Mouse (Mus musculus): Measurements from ENCODE around the gene Arrb1. TPM values are rescaled to one million over a fixed set of nuclear protein-coding genes. Genes with fewer than 3 reads are reported as not detected.

The Arrb1 gene
- polyA plus RNA-seq, 1 experiment from 2014 or later, result 15.9 TPM

DNA sequence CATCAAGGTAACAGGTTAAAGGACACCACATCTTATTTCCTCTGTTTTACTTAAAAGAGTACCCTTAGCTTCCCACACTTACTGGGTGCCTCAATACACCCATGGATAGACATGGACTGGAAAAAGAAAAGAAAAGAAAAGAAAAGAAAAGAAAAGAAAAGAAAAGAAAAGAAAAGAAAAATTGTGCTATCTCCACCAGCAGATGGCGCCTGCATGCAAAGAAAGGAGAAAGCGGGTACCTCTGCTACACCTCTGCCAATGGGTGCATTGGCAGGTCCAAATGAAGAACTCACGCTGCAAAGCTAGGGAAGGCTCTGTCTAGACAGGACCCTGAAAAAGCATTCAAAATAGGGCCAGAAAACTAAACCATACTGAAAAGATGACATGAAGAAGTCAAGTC, 83.6 kb downstream of the Arrb1 start:
- H3K4me3 ChIP-seq, result no peak overlapping the region
- no peak overlapping the region for H3K4me2 ChIP-seq
- ATAC-seq (ENCODE audit: low read depth), result no peak
- H3K36me3 ChIP-seq, result no peaks in the 10 kb centered on the region
- H3K4me1 ChIP-seq (replicated peaks), result no peaks in the 10 kb centered on the region
- WGBS, result 6% methylated on average over 3 of the region's 3 CpGs
- no peak overlapping the region for H3K9ac ChIP-seq
- H3K27me3 ChIP-seq, result peaks cover 18% of the 10 kb centered on the region
- no peaks in the 10 kb centered on the region for H3K9me3 ChIP-seq
- no peak overlapping the region for H3K27ac ChIP-seq (replicated peaks)

DNA sequence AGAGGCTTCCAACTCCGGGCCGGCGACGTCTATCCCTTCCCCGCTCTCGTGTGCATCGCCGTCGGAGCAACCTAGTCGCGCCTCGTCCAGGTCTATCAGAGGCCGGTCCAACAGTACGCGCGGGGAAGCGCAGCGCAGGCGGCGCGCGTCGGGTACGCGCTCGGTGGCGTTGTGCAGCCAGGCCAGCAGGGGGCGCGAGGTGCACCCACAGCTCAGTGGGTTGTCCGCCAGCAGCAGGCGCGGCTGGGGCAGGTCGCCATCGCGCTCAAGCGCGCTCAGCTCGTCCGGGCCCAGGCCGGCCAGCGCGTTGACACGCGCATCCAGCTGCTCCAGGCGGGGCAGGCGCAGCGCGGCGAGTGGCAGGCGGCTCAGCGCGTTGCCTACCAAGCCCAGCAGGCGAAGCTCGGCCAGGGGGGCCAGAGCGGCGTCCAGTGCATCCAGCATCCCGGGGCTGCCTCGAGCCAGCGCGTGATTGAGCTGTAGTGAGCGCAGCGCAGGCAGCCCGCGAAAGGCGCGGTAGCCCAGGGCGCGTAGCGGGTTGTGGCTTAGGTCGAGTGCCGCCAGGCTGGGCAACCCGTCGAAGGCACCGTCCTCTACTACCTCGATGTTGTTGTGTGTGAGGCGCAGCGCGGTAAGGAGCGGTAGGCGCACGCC, 90.6 kb downstream of the Arrb1 start:
- Histone ChIP-seq H3K36me3 (no peaks in the 10 kb centered on the region), H3K27me3 (peaks cover 73% of the 10 kb centered on the region), H3K4me2 (peak overlapping the region; percentile 91), H3K27ac (replicated peaks) (peak overlapping the region; percentile 67; the same call in 1 of the 2 replicates), H3K9me3 (no peaks in the 10 kb centered on the region), H3K4me3 (peak overlapping the region; percentile 50), H3K9ac (peak overlapping the region; percentile 76), H3K4me1 (replicated peaks) (peaks cover 23% of the 10 kb centered on the region)
- WGBS, result under 1% methylated on average over 78 of the region's 81 CpGs
- ATAC-seq (ENCODE audit: low read depth), result peak; percentile 90

DNA sequence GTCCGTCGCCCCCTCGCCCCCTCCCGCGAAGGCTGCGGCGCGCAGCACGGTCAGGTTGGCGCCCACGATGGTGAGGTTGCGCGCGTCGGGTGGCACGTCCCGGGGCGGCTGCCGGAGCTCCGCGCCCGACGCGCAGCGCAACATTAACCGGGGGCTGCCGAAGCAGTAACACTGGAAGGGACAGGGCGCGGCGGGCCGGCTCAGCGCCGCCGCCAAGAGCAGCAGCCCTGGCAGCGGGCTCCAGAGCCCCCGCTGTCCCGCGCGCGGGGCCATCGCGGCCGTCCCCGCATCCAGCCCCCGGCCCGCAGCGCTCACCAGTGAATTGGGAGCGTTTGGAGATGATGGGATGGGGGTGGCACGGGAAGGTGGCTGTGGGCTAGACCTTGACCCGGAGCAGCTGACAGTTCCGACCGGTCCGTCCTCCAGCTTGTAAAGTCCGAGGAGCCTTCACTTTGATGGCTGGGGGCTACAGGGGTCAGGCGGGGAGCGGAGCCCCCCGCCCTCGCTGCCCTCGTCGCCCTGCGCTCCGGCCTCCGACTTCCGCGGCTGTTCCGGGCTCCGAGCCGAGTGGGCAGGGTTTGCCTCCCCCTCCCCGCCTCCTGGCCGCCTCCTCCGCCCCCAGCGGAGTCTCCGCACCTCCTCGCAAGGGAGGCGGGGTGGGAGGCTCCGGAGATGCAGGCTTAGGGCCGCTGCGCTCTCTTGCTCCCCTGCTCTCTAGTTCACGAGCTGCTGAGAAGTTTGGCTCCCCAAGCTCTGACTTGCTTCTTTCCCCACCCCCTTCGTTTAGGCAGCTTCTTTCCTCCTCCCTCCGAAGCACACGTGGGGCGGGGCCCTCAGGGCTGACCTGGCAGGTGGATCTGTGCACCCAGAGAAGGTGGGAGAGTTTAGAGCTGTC, 91.4 kb downstream of the Arrb1 start, which contains the start of gene Tpbgl:
Gene Tpbgl (minus strand): TSS at position 728 of the 895 bp plus-strand sequence.
- Histone ChIP-seq H3K4me2 (peak within 1 kb of the TSS; percentile 91), H3K27ac (replicated peaks) (peak within 1 kb of the TSS; percentile 67; the same call in 1 of the 2 replicates), H3K9me3 (no peaks in the 10 kb centered on the region), H3K4me1 (replicated peaks) (peaks cover 23% of the 10 kb centered on the region), H3K36me3 (no peaks in the 10 kb centered on the region), H3K27me3 (peaks cover 70% of the 10 kb centered on the region), H3K9ac (peak within 1 kb of the TSS; percentile 76), H3K4me3 (peak within 1 kb of the TSS; percentile 50)
- under 1% methylated on average over 73 of the region's 83 CpGs for whole genome bisulfite sequencing
- ATAC-seq (ENCODE audit: low read depth), result peak; percentile 58

DNA sequence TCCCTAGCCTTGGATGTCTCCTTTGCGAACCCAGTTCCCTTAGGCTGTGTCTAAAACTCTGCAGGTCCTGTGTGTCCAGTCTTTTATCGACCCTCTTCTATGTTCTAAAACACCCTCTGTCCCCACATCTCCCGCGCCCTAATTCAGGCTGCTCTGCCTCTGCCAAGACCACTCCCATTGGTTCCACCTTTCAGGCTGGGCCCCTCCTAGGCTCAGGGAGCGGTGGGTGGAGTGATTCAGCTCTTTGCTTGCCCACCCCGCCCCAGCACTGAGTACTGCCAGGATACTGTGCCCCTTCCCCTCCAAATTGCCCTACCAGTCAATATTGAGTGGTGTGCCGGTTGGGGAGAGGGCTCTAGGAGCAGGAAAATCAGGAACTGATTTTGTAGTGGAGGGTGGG, 92.1 kb downstream of the Arrb1 start:
- Histone ChIP-seq H3K9me3 (no peaks in the 10 kb centered on the region), H3K4me2 (peak overlapping the region; percentile 91), H3K4me3 (peak overlapping the region; percentile 50; the same call in 1 of the 2 replicates), H3K27me3 (peaks cover 63% of the 10 kb centered on the region), H3K4me1 (replicated peaks) (peaks cover 23% of the 10 kb centered on the region), H3K36me3 (no peaks in the 10 kb centered on the region), H3K9ac (no peak overlapping the region), H3K27ac (replicated peaks) (no peak overlapping the region)
- no peak for ATAC-seq (ENCODE audit: low read depth)
- 2% methylated on average over 7 of the region's 7 CpGs for WGBS

DNA sequence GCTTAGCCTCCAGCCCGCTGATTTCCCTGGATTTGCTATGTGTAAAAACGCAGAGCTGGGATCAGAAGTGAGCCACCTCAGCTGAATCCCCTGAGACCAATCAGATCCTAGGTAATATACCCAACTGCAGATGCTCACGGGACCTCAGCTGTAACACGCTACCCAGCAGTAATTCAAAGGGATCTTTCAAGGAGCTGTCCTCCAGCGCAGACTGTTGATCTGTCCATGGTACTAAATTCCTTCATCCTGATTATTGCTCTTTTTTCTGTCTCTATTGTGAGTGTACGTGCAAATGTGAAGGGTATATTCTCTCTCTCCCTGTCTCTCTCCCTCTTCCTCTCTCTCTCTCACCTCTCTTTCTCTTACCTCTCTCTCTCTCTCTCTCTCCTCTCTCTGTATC, 97.0 kb downstream of the Arrb1 start:
- Histone ChIP-seq H3K4me3 (no peak overlapping the region), H3K27ac (replicated peaks) (no peak overlapping the region), H3K36me3 (no peaks in the 10 kb centered on the region), H3K9me3 (no peaks in the 10 kb centered on the region), H3K4me1 (replicated peaks) (peaks cover 4% of the 10 kb centered on the region; the same call in 1 of the 2 replicates), H3K27me3 (peaks cover 29% of the 10 kb centered on the region), H3K4me2 (no peak overlapping the region), H3K9ac (no peak overlapping the region)
- 12% methylated on average over 6 of the region's 6 CpGs for WGBS
- no peak for ATAC-seq (ENCODE audit: low read depth)

DNA sequence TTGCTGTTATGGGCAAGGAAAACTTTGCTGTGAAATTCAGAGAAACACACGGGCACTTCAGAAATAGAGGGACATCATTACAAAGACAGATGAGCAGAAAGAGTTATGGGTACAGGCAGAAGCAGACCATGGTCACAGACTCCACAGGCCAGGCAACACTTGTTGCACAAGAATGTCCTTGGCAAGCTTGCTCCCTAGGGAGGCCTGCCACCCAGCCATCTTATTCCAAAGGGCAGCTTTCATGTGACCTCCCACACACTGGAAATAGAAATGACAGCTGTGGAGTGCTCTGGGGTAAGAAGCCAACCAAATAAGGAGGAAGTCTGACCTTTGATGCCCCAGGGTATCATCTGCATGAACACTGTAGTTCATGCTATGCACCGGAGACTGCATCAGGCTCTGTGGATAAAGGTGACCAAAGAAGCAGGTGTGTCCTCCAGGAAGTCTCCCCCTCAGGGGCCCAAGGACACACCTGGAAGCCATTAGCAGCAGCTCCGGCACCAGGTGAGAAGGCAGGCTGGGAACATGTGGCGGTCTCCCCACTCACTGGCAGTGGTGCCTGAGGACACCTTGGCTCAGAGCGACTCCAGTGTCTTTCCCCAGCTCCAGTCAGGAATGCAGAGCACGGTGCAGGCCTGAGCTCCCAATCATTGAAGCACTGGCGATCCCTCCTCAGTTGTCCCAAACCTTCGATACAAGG, 98.8 kb downstream of the Arrb1 start:
- H3K27me3 ChIP-seq, result peaks cover 11% of the 10 kb centered on the region; the same call in 1 of the 2 replicates
- H3K4me3 ChIP-seq, result no peak overlapping the region
- H3K9me3 ChIP-seq, result no peaks in the 10 kb centered on the region
- no peak overlapping the region for H3K4me2 ChIP-seq
- H3K27ac ChIP-seq (replicated peaks), result no peak overlapping the region
- no peak overlapping the region for H3K9ac ChIP-seq
- no peak for ATAC-seq (ENCODE audit: low read depth)
- no peaks in the 10 kb centered on the region for H3K36me3 ChIP-seq
- 79% methylated on average over 8 of the region's 8 CpGs for WGBS
- H3K4me1 ChIP-seq (replicated peaks), result no peaks in the 10 kb centered on the region

- Histone ChIP-seq H3K27me3 (no peaks in the 10 kb centered on the region), H3K4me3 (no peak overlapping the region), H3K4me2 (no peak overlapping the region), H3K36me3 (no peaks in the 10 kb centered on the region), H3K4me1 (replicated peaks) (no peaks in the 10 kb centered on the region), H3K9ac (no peak overlapping the region), H3K27ac (replicated peaks) (no peak overlapping the region), H3K9me3 (no peaks in the 10 kb centered on the region)
- ATAC-seq (ENCODE audit: low read depth), result no peak
- WGBS, result 58% methylated on average over 4 of the region's 4 CpGs
These were observed 106.0 kb downstream of the Arrb1 start for GRCm38 (mm10) chr7:99641245-99641644.

DNA sequence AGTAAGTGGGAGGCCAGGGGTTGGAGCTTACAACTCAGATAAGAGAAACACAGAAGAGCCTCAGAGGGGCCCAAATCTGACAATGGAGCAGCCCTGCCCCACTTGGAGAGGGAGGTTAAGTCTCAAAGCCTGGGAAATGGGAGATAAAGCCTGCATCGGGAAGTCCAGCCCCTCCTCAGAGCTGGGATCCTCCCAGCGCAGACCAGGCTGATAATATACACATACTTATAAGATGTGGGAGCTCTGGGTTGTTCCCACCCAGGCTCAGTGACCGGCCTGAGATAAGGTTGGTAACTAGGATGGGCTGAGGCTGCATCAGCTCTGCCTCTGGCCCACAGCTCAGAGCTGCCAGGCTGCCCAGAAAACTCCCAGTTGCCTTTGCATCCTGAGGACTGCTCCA, 106.8 kb downstream of the Arrb1 start:
- H3K4me1 ChIP-seq (replicated peaks), result no peaks in the 10 kb centered on the region
- no peak overlapping the region for H3K4me2 ChIP-seq
- ATAC-seq (ENCODE audit: low read depth), result no peak
- H3K27ac ChIP-seq (replicated peaks), result no peak overlapping the region
- H3K4me3 ChIP-seq, result no peak overlapping the region
- 71% methylated on average over 3 of the region's 3 CpGs for WGBS
- H3K9ac ChIP-seq, result no peak overlapping the region
- no peaks in the 10 kb centered on the region for H3K36me3 ChIP-seq
- no peaks in the 10 kb centered on the region for H3K27me3 ChIP-seq
- H3K9me3 ChIP-seq, result no peaks in the 10 kb centered on the region

- 82% methylated on average over 7 of the region's 7 CpGs for WGBS
- Histone ChIP-seq H3K4me3 (no peak overlapping the region), H3K9ac (no peak overlapping the region), H3K27me3 (no peaks in the 10 kb centered on the region), H3K4me1 (replicated peaks) (peaks cover 13% of the 10 kb centered on the region), H3K36me3 (no peaks in the 10 kb centered on the region), H3K9me3 (no peaks in the 10 kb centered on the region), H3K4me2 (no peak overlapping the region), H3K27ac (replicated peaks) (no peak overlapping the region)
- ATAC-seq (ENCODE audit: low read depth), result no peak
These were observed 109.4 kb downstream of the Arrb1 start for GRCm38 (mm10) chr7:99644701-99645100.

DNA sequence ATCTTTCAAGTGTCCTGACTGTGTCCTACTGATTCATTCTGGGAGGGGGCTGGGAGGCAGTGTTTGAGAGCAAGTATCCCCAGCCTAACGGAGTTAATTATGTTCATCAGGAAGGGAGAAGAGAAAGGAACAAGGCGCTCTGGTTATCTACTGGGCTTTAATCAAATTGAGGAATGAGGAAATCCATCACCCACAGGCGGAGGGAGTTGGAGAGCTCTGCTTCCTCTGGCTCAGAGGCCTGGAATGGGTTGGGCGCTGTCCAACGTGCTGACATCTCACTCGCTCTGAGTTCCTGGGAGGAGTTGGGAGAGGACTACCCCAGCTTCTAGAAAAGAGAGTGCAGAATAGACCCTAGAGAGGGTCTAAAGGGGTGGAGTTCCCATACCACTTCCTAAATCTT, 113.4 kb downstream of the Arrb1 start:
- Histone ChIP-seq H3K4me1 (replicated peaks) (peaks cover 28% of the 10 kb centered on the region), H3K9ac (no peak overlapping the region), H3K4me2 (no peak overlapping the region), H3K36me3 (no peaks in the 10 kb centered on the region), H3K9me3 (no peaks in the 10 kb centered on the region), H3K27me3 (no peaks in the 10 kb centered on the region), H3K27ac (replicated peaks) (no peak overlapping the region), H3K4me3 (no peak overlapping the region)
- ATAC-seq (ENCODE audit: low read depth), result no peak
- WGBS, result 11% methylated on average over 6 of the region's 6 CpGs

- Histone ChIP-seq H3K4me1 (replicated peaks) (peaks cover 28% of the 10 kb centered on the region), H3K9me3 (no peaks in the 10 kb centered on the region), H3K36me3 (no peaks in the 10 kb centered on the region), H3K27ac (replicated peaks) (no peak overlapping the region), H3K4me2 (no peak overlapping the region), H3K4me3 (no peak overlapping the region), H3K9ac (no peak overlapping the region), H3K27me3 (no peaks in the 10 kb centered on the region)
- WGBS, result 35% methylated on average over 4 of the region's 4 CpGs
- ATAC-seq (ENCODE audit: low read depth), result 0 out of 2 replicates have a peak, but pooled peaks have one; percentile 57
These were observed 114.3 kb downstream of the Arrb1 start for GRCm38 (mm10) chr7:99649585-99649984.

GRCm38 (mm10) chr7:99654244-99654643, 119.0 kb downstream of the Arrb1 start:
- Histone ChIP-seq H3K4me2 (no peak overlapping the region), H3K36me3 (no peaks in the 10 kb centered on the region), H3K9me3 (no peaks in the 10 kb centered on the region), H3K27ac (replicated peaks) (no peak overlapping the region), H3K4me3 (no peak overlapping the region), H3K9ac (no peak overlapping the region), H3K27me3 (no peaks in the 10 kb centered on the region; the same call in 1 of the 2 replicates), H3K4me1 (replicated peaks) (peaks cover 20% of the 10 kb centered on the region)
- 84% methylated on average over 11 of the region's 11 CpGs for WGBS
- no peak for ATAC-seq (ENCODE audit: low read depth)

All from neural tube, embryonic 13.5 days (tissue).